Mouse (Mus musculus) hindbrain, postnatal 0 days (tissue): Measurements from ENCODE around the gene Swi5. TPM values are rescaled to one million over a fixed set of nuclear protein-coding genes. Genes with fewer than 3 reads are reported as not detected.

ENCODE experiments used
- ATAC-seq: fragments of 200-750 bp; cut with Nextera tagmentation; 2 replicates; pipeline ENCODE4 v1.8.0; 2017; ENCODE audit warnings: mild to moderate bottlenecking, moderate TSS enrichment, moderate library complexity
- DNase-seq: peaks from one replicate; pipeline ENCODE4 v3.0.0-alpha.2; 2015; ENCODE audit warnings: low spot score
- H3K27ac ChIP-seq: fragments of 300-500 bp; sonication (generic); 2 replicates; pipeline ENCODE4 v1.5.1; 2014; ENCODE audit warnings: mild to moderate bottlenecking
- H3K27me3 ChIP-seq: fragments of 300-500 bp; sonication (generic); 2 replicates; pipeline ENCODE4 v1.6.1; 2014; ENCODE audit warnings: low read length, mixed read lengths; ENCODE audit not compliant: insufficient read depth
- H3K36me3 ChIP-seq: fragments of 300-500 bp; sonication (generic); 2 replicates; pipeline ENCODE4 v1.6.1; 2014; ENCODE audit warnings: low read length, mixed read lengths; ENCODE audit not compliant: insufficient read depth
- H3K4me1 ChIP-seq: fragments of 300-500 bp; sonication (generic); 2 replicates; pipeline ENCODE4 v1.6.1; 2014; ENCODE audit warnings: antibody characterized with exemption, low read length, mixed read lengths; ENCODE audit not compliant: insufficient read depth
- H3K4me2 ChIP-seq: fragments of 300-500 bp; sonication (generic); 2 replicates; pipeline ENCODE4 v1.6.1; 2014; ENCODE audit warnings: low read depth, mild to moderate bottlenecking, low read length, moderate library complexity, mixed read lengths
- H3K4me3 ChIP-seq: fragments of 300-500 bp; sonication (generic); 2 replicates; pipeline ENCODE4 v1.5.1; 2014; ENCODE audit warnings: low read length
- H3K9ac ChIP-seq: fragments of 300-500 bp; sonication (generic); replicated peaks from 2 replicates; pipeline ENCODE4 v1.6.1; 2014; ENCODE audit warnings: mild to moderate bottlenecking, low read length, moderate library complexity, mixed read lengths
- H3K9me3 ChIP-seq: fragments of 300-500 bp; sonication (generic); 2 replicates; pipeline ENCODE4 v1.6.1; 2016; ENCODE audit warnings: low read length, mixed read lengths
- CTCF ChIP-seq: IDR thresholded peaks from 2 replicates; pipeline ENCODE4 v1.5.1; 2016; ENCODE audit warnings: antibody characterized with exemption, control low read depth, low read depth
- WGBS: fragments of 180-500 bp; shearing (Covaris S2); extraction: QIAGEN DNeasy Blood & Tissue Kit; methylation state at CpG from one replicate; pipeline ENCODE4 v1.1.7; 2014; 5-methylcytosine and 5-hydroxymethylcytosine counted together
- polyA plus RNA-seq: library from polyadenylated mRNA; unstranded; fragments of >200 nt; fragmentation: Nextera tagmentation; extraction: Ambion mirVana; gene quantifications from 2 replicates; pipeline ENCODE4 v1.2.1, GENCODE M21; 2015
- total RNA-seq: library from RNA; depleted of rRNA; stranded (reverse); fragments of >200 nt; gene quantifications from 2 replicates; pipeline ENCODE4 v1.2.3, GENCODE M21; 2014

Gene Swi5
- total and polyA plus RNA-seq, 2 experiments from 2014 or later = 319 to 487 TPM

DNA sequence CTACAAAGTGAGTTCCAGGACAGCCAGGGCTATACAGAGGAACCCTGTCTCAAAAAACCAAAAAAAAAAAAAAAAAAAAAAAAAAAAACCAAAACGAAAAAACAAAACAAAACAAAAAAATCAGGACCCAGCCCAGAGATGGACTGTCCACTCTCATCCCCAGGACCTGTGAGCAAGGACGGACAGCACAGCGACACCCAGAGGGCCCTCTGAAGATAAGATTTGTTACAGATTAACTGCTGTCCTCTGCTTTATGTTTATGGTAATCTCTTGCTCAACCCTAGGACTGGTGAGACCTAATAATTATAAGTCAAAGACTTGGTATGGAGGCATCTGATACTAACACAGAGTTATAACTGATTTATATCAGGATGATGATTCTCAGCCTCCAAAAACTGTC is 12.1 kb downstream of the Swi5 start:
- peaks cover 23% of the 10 kb centered on the region for H3K36me3 ChIP-seq
- H3K4me2 ChIP-seq = no peak overlapping the region
- 82% methylated on average over 3 of the region's 3 CpGs for WGBS
- no peaks in the 10 kb centered on the region for H3K4me1 ChIP-seq
- H3K4me3 ChIP-seq = no peak overlapping the region
- H3K27me3 ChIP-seq = no peaks in the 10 kb centered on the region
- H3K27ac ChIP-seq = no peak overlapping the region
- no peak for TF ChIP-seq CTCF
- H3K9me3 ChIP-seq = no peaks in the 10 kb centered on the region
- no peak overlapping the region for H3K9ac ChIP-seq
- ATAC-seq (no peak), DNase-seq (no peak)

DNA sequence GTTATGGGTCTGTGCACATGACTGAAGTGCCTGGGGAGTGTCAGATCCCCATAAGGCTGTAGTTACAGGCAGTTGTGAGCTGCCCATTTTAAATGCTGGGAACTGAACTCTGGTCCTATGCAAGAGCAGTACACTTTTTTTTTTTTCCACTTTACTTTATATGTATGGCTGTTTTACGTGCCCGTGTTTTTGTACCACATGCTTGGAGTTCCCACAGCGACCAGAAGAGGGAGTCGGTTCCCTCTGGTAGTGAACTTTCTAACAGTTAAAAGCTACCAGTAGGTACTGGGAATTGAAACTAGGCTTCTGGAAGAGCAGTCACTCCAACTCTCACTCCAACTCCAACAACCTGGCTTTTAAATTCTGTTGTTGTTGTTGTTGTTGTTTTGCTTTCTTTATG is 27.2 kb downstream of the Swi5 start:
- 23% methylated on average over 4 of the region's 4 CpGs for WGBS

DNA sequence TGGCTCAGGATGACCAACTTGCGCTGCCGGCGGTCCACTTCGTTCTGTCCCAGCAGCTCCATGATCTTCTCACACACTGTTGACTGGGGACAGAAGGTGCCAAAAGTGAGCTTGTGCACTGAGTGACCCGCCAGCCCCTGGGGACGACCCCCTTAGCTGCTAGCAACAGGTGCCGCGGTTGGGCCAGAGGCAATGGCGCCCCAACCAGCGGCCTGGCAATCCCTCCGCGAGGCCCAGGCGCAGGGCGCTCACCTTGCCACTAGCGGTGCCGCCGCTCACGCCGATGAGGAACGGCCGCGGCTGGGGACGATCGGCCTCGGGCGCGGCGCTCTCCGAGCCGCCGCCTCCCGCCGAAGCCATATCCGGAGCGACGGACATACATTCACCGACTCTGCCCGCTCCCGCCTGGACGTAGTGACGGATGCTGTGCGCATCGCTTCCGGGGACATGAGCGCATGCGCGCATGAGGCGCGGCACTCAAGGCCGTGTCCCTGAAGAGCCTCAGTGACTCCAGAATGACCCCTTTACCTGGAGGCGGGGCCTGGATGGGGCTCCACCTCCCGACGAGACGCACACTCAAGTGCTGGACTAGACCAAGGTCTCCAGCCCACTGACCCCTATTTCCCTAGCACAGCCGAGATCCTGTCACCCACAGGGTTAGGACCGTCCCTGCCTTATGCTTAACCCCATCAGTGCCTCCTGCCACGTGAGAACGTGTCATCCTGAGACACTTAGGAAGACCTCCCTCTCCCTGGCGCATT is 28.0 kb downstream of the Swi5 start, which contains the start of gene Uck1:
Gene Uck1, minus strand, starts transcription at position 503 of the 761 bp plus-strand sequence.
- 1% methylated on average over 59 of the region's 59 CpGs for WGBS
- peak within 1 kb of the TSS; percentile 90 for H3K4me3 ChIP-seq
- peak within 1 kb of the TSS; percentile 74 for H3K27ac ChIP-seq
- peak within 1 kb of the TSS; percentile 80 for H3K9ac ChIP-seq
- peak within 1 kb of the TSS; percentile 72 for H3K4me2 ChIP-seq
- peaks cover 6% of the 10 kb centered on the region; the same call in 1 of the 2 replicates for H3K4me1 ChIP-seq
- ATAC-seq = peak; percentile 95
- no peaks in the 10 kb centered on the region for H3K27me3 ChIP-seq
- TF ChIP-seq CTCF = no peak
- DNase-seq = peak; percentile 95
- peaks cover 16% of the 10 kb centered on the region; the same call in 1 of the 2 replicates for H3K36me3 ChIP-seq
- no peaks in the 10 kb centered on the region for H3K9me3 ChIP-seq

More for the DNA sequence above, 27.2 kb downstream of the Swi5 start:
- H3K9ac ChIP-seq = no peak overlapping the region
- H3K4me1 ChIP-seq = peaks cover 6% of the 10 kb centered on the region; the same call in 1 of the 2 replicates
- H3K27me3 ChIP-seq = no peaks in the 10 kb centered on the region
- H3K9me3 ChIP-seq = no peaks in the 10 kb centered on the region
- H3K36me3 ChIP-seq = peaks cover 16% of the 10 kb centered on the region; the same call in 1 of the 2 replicates
- DNase-seq = peak; percentile 61
- TF ChIP-seq CTCF = peak; percentile 55
- ATAC-seq = no peak
- H3K27ac ChIP-seq = no peak overlapping the region
- no peak overlapping the region; the same call in 1 of the 2 replicates for H3K4me2 ChIP-seq
- H3K4me3 ChIP-seq = no peak overlapping the region

DNA sequence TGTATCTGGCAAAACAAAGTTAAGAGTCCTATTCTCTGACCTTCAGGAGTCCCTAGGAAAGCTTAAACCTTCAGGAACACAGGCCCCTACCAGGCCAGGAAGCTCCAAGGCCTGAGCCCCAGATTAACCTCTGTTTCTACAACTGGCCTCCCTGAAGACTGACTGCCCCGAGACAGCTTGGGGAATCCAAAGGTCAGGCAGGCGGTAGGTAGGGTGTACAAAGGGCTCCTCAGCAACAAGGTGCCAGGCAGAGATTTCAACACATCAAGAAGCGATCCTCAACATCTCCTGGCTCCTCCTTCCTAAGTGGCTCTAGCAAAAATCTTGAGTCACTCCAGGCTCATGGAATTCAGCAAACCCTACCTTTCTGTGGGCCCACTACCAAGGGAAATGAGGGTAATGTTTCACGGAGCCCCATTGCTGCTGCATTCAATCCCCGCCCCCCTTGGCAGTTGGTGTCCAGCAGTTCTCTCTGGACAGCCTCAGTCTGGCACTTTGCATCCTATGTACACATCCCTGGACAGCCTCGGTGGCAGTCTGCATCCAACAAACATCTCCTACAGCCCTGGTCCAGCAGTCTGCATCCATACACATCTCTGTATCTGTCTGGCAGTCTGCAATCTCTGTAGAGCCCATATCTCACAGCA is 28.9 kb downstream of the Swi5 start:
- no peak for TF ChIP-seq CTCF
- peaks cover 23% of the 10 kb centered on the region; the same call in 1 of the 2 replicates for H3K36me3 ChIP-seq
- H3K9me3 ChIP-seq = no peaks in the 10 kb centered on the region
- DNase-seq (no peak), ATAC-seq (no peak)
- H3K4me2 ChIP-seq = peak overlapping the region; percentile 72
- WGBS = 59% methylated on average over 6 of the region's 6 CpGs
- no peaks in the 10 kb centered on the region for H3K27me3 ChIP-seq
- peak overlapping the region; percentile 90 for H3K4me3 ChIP-seq
- peak overlapping the region; percentile 80 for H3K9ac ChIP-seq
- H3K27ac ChIP-seq = peak overlapping the region; percentile 74; the same call in 1 of the 2 replicates
- H3K4me1 ChIP-seq = peaks cover 6% of the 10 kb centered on the region; the same call in 1 of the 2 replicates

DNA sequence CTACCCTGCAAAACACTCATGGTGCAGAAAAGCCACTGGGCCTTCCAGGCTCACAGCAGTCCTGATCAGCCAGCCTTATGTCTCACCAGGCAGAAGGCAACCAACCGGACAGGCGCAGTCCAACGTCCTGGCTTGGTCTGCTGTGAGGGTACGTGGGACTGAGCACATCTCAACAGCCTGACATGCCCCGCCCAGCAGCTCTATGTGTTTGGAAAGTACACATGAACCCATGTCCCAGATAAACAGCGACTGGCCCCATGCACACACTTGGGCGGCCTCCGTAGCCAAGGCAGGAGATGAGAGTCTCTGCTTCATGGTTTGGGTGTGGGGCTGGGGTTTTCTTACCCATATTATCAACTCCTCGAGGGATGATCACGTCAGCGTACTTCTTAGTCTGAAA is 31.6 kb downstream of the Swi5 start:
- Histone ChIP-seq H3K27me3 (no peaks in the 10 kb centered on the region), H3K36me3 (peaks cover 49% of the 10 kb centered on the region; the same call in 1 of the 2 replicates), H3K4me3 (no peak overlapping the region), H3K9ac (no peak overlapping the region), H3K4me2 (no peak overlapping the region), H3K4me1 (peaks cover 6% of the 10 kb centered on the region; the same call in 1 of the 2 replicates), H3K9me3 (no peaks in the 10 kb centered on the region), H3K27ac (no peak overlapping the region)
- ATAC-seq (no peak), DNase-seq (no peak)
- no peak for TF ChIP-seq CTCF
- 92% methylated on average over 11 of the region's 11 CpGs for WGBS

DNA sequence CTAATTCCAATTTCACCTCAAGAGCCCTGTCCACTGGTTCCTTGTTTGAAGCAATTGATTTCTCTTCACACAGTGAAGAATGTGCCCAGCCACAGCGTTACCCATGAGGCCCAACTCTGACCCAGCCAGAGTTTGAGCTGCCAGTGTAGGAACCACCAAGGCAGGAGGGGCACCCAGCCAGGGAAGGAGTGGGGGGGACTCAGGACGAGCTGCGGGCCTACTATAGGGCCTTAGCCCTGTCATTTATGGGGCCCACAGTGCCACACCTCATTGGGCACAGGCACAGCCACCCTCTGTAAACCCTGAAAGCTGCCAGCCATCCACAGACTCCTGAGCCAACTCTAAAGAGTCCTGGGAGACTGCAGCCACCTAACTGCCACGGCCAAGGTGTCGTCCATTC is 33.3 kb downstream of the Swi5 start:
- no peaks in the 10 kb centered on the region for H3K27me3 ChIP-seq
- no peak for TF ChIP-seq CTCF
- H3K9ac ChIP-seq = no peak overlapping the region
- H3K9me3 ChIP-seq = no peaks in the 10 kb centered on the region
- DNase-seq = no peak
- no peak overlapping the region for H3K4me2 ChIP-seq
- H3K4me3 ChIP-seq = no peak overlapping the region
- H3K4me1 ChIP-seq = peaks cover 6% of the 10 kb centered on the region; the same call in 1 of the 2 replicates
- no peak for ATAC-seq
- peaks cover 57% of the 10 kb centered on the region; the same call in 1 of the 2 replicates for H3K36me3 ChIP-seq
- WGBS = 88% methylated on average over 5 of the region's 5 CpGs
- no peak overlapping the region for H3K27ac ChIP-seq
